Mouse (Mus musculus): Measurements from ENCODE around the gene Bud23. TPM values are rescaled to one million over a fixed set of nuclear protein-coding genes. Genes with fewer than 3 reads are reported as not detected.

Gene Bud23
- polyA plus RNA-seq, 2 experiments: 43.3 to 46.0 TPM

GRCm38 (mm10) chr5:135076931-135077505 lies 12.3 kb upstream of the Bud23 start:
- TF ChIP-seq CTCF (IDR thresholded peaks at IDR 0.05; ENCODE audit: low read depth) (no peak), EP300 (IDR thresholded peaks at IDR 0.05; ENCODE audit: low read depth) (no peak)
- WGBS (ENCODE audit: insufficient replicate concordance): 49% methylated on average over 14 of the region's 14 CpGs
- Histone ChIP-seq H3K4me2 (ENCODE audit: low read depth) (peak overlapping the region; percentile 73; the same call in 1 of the 2 replicates), H3K9ac (replicated peaks) (no peak overlapping the region), H3K4me1 (replicated peaks; ENCODE audit: control insufficient read depth in 2 of 2, insufficient read depth in 2 of 2, low read length in 1 of 2) (peaks cover 0 to 4% of the 10 kb centered on the region in 2 experiments; a peak in 1 of 4 replicates), H3K9me3 (ENCODE audit: control insufficient read depth, low read length) (no peaks in the 10 kb centered on the region), H3K27me3 (ENCODE audit: control insufficient read depth, insufficient read depth, low read length) (no peaks in the 10 kb centered on the region), H3K4me3 (ENCODE audit: insufficient read depth in 1 of 2, low read depth in 2 of 2, low read length in 2 of 2) (no peak overlapping the region), H3K36me3 (replicated peaks; ENCODE audit: control insufficient read depth, insufficient read depth, low read depth) (no peaks in the 10 kb centered on the region), H3K27ac (no peak overlapping the region)
- DNase-seq (ENCODE audit: low read depth in 3 of 3, low spot score in 3 of 3) (no peak), ATAC-seq (ENCODE audit: insufficient read depth) (no peak)

DNA sequence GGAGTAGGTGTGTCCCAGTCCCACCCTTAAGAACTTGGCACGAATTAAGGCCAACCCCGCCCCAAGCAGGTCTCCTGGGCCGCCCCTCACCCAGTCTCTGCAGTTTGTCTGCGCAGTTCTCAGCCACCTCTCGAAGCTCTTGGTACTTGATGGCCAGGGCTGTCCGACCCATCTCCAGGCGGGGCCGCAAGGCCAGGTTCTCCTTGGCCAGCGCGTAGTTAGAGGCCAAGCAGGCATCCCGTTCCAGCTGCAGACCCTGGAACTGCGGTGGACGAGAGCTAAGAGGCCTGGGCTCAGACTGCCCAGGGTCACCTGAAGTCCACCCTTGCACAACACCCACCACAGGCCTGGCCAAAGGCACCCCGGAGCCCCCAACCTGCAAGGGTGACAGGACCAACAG lies 11.6 kb upstream of the Bud23 start:
- H3K4me3 ChIP-seq (ENCODE audit: insufficient read depth in 1 of 2, low read depth in 2 of 2, low read length in 2 of 2): no peak overlapping the region

GRCm38 (mm10) chr5:135075655-135076054 lies 10.9 kb upstream of the Bud23 start:
- TF ChIP-seq EP300 (IDR thresholded peaks at IDR 0.05; ENCODE audit: low read depth): no peak
- peak; percentile 19 for TF ChIP-seq CTCF (IDR thresholded peaks at IDR 0.05; ENCODE audit: low read depth)
- Histone ChIP-seq H3K4me1 (replicated peaks; ENCODE audit: control insufficient read depth in 2 of 2, insufficient read depth in 2 of 2, low read length in 1 of 2) (peaks cover 3 to 7% of the 10 kb centered on the region in 2 experiments; a peak in 2 of 4 replicates), H3K4me3 (ENCODE audit: insufficient read depth in 1 of 2, low read depth in 2 of 2, low read length in 2 of 2) (no peak overlapping the region), H3K9ac (replicated peaks) (no peak overlapping the region), H3K27me3 (ENCODE audit: control insufficient read depth, insufficient read depth, low read length) (no peaks in the 10 kb centered on the region), H3K36me3 (replicated peaks; ENCODE audit: control insufficient read depth, insufficient read depth, low read depth) (no peaks in the 10 kb centered on the region), H3K9me3 (ENCODE audit: control insufficient read depth, low read length) (no peaks in the 10 kb centered on the region), H3K27ac (no peak overlapping the region), H3K4me2 (ENCODE audit: low read depth) (no peak overlapping the region)
- DNase-seq (ENCODE audit: low read depth in 3 of 3, low spot score in 3 of 3): no peak
- WGBS (ENCODE audit: insufficient replicate concordance): 50% methylated on average over 4 of the region's 4 CpGs
- no peak for ATAC-seq (ENCODE audit: insufficient read depth)

More for the DNA sequence above, 11.6 kb upstream of the Bud23 start:
- Histone ChIP-seq H3K36me3 (replicated peaks; ENCODE audit: control insufficient read depth, insufficient read depth, low read depth) (no peaks in the 10 kb centered on the region), H3K27ac (no peak overlapping the region), H3K9ac (replicated peaks) (no peak overlapping the region), H3K27me3 (ENCODE audit: control insufficient read depth, insufficient read depth, low read length) (no peaks in the 10 kb centered on the region), H3K4me2 (ENCODE audit: low read depth) (no peak overlapping the region), H3K9me3 (ENCODE audit: control insufficient read depth, low read length) (no peaks in the 10 kb centered on the region), H3K4me1 (replicated peaks; ENCODE audit: control insufficient read depth in 2 of 2, insufficient read depth in 2 of 2, low read length in 1 of 2) (peaks cover 0 to 4% of the 10 kb centered on the region in 2 experiments; a peak in 1 of 4 replicates)
- ATAC-seq (ENCODE audit: insufficient read depth): no peak
- 72% methylated on average over 14 of the region's 14 CpGs for WGBS (ENCODE audit: insufficient replicate concordance)
- DNase-seq (ENCODE audit: low read depth in 3 of 3, low spot score in 3 of 3): no peak
- no peak for TF ChIP-seq EP300 (IDR thresholded peaks at IDR 0.05; ENCODE audit: low read depth)
- no peak for TF ChIP-seq CTCF (IDR thresholded peaks at IDR 0.05; ENCODE audit: low read depth)

DNA sequence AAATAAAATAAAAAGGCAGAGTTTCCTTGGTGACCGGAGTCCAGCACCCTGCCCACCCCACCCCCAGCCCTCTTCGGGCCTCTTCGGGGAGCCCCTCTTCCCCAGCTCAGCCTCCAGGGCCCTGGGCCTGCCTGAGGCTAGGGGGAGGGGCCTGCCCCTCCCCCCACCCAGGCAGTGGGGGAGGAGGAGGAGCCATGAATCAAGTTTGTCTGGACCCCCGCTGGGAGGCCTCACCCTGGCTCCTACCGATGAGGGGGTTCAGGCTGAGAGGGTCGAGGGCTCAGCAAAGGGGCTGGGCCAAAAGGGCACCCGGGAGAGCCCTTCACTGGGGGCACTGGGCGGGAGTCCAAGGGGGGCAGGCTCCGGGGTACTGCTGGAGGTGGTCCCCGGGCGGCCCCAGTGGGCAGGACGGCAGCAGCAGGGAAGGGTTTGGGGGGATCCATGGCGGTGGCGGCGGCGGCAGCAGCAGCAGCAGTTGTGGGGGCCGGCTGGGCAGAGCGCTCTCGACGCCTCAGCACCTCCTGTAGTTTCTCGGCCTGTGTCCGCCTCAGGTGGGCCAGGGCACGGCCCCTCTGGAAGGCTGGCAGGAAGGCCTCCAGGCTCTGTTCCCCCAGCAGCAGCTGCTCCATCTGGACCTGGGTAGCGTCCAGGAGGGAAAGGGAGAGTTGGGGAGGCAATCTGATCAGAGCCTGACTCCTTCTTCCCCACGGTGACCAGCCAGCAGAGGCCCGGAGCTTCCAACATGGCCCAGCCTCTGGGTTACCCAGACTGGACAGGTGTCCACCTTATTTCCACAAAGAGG lies 8.8 kb upstream of the Bud23 start:
- Histone ChIP-seq H3K9me3 (ENCODE audit: control insufficient read depth, low read length) (no peaks in the 10 kb centered on the region), H3K27ac (no peak overlapping the region), H3K4me1 (replicated peaks; ENCODE audit: control insufficient read depth in 2 of 2, insufficient read depth in 2 of 2, low read length in 1 of 2) (peaks cover 7 to 11% of the 10 kb centered on the region in 2 experiments), H3K4me2 (ENCODE audit: low read depth) (no peak overlapping the region), H3K36me3 (replicated peaks; ENCODE audit: control insufficient read depth, insufficient read depth, low read depth) (no peaks in the 10 kb centered on the region), H3K4me3 (ENCODE audit: insufficient read depth in 1 of 2, low read depth in 2 of 2, low read length in 2 of 2) (no peak overlapping the region), H3K9ac (replicated peaks) (no peak overlapping the region), H3K27me3 (ENCODE audit: control insufficient read depth, insufficient read depth, low read length) (no peaks in the 10 kb centered on the region)
- DNase-seq (ENCODE audit: low read depth in 3 of 3, low spot score in 3 of 3) (no peak), ATAC-seq (ENCODE audit: insufficient read depth) (no peak)
- TF ChIP-seq EP300 (IDR thresholded peaks at IDR 0.05; ENCODE audit: low read depth): no peak
- no peak for TF ChIP-seq CTCF (IDR thresholded peaks at IDR 0.05; ENCODE audit: low read depth)
- WGBS (ENCODE audit: insufficient replicate concordance): 40% methylated on average over 26 of the region's 26 CpGs

DNA sequence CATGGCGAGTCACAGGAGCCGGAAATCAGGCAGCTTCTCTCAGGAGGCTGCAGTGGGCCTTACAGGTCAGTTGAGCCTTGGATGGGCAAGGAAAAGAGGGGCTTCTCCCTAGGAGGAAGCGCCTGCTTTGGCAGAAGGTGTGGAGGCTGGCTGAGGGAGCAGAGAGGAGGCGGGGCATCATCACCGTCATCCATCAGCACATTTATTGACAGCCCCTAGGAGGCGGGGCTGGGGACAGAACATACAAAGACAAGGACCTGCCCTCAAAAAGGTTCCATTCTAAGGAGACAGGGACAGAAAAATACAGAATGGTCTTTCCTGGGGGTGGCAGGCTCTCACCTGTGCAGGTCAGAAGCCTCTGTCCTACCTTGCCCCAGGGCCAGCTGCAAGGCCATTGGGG lies 8.0 kb upstream of the Bud23 start:
- Histone ChIP-seq H3K9ac (replicated peaks) (no peak overlapping the region), H3K9me3 (ENCODE audit: control insufficient read depth, low read length) (no peaks in the 10 kb centered on the region), H3K27ac (no peak overlapping the region), H3K36me3 (replicated peaks; ENCODE audit: control insufficient read depth, insufficient read depth, low read depth) (no peaks in the 10 kb centered on the region), H3K4me3 (ENCODE audit: insufficient read depth in 1 of 2, low read depth in 2 of 2, low read length in 2 of 2) (no peak overlapping the region), H3K27me3 (ENCODE audit: control insufficient read depth, insufficient read depth, low read length) (no peaks in the 10 kb centered on the region), H3K4me1 (replicated peaks; ENCODE audit: control insufficient read depth in 2 of 2, insufficient read depth in 2 of 2, low read length in 1 of 2) (peaks cover 7 to 9% of the 10 kb centered on the region in 2 experiments), H3K4me2 (ENCODE audit: low read depth) (no peak overlapping the region)
- 48% methylated on average over 6 of the region's 6 CpGs for WGBS (ENCODE audit: insufficient replicate concordance)
- DNase-seq (ENCODE audit: low read depth in 3 of 3, low spot score in 3 of 3) (no peak), ATAC-seq (ENCODE audit: insufficient read depth) (no peak)
- TF ChIP-seq EP300 (IDR thresholded peaks at IDR 0.05; ENCODE audit: low read depth) (no peak), CTCF (IDR thresholded peaks at IDR 0.05; ENCODE audit: low read depth) (no peak)
